Mouse (Mus musculus): ENCODE data around the gene Tada2a.

DNA sequence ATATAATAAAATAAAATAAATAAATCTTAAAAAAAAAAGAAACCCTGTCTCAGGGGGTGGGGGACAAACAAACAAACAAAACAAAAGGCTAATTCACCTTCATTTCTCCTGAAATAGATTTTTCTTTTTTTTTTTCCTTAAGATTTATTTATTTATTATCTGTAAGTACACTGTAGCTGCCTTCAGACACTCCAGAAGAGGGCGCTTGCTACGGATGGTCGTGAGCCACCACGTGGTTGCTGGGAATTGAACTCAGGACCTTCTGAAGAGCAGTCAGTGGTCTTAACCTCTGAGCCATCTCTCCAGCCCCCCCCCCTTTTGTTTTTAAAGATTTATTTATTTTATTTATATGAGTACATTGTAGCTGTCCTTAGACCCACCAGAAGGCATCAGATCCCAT lies 1.4 kb downstream of the Tada2a start:
- TF ChIP-seq CTCF (IDR thresholded peaks at IDR 0.05; ENCODE audit: borderline replicate concordance, insufficient read depth, low read depth, low read length) (no peak), POLR2A (IDR thresholded peaks at IDR 0.05; ENCODE audit: borderline replicate concordance, insufficient read depth, low read length) (no peak)

All from cerebellum, adult 2 months (tissue).